Mouse (Mus musculus): ENCODE measurements at regions not wholly inside any gene's neighbourhood (a gene's known extent, or its start where the extent isn't known, plus 50 kb on each side); places are given as distances from the start of the nearest gene placed in this dataset.

- DNase-seq (ENCODE audit: low read depth in 2 of 2, low spot score in 2 of 2) = no peak
Observed at GRCm38 (mm10) chr4:7666935-7667594, 571.8 kb downstream of the Car8 start.

DNA sequence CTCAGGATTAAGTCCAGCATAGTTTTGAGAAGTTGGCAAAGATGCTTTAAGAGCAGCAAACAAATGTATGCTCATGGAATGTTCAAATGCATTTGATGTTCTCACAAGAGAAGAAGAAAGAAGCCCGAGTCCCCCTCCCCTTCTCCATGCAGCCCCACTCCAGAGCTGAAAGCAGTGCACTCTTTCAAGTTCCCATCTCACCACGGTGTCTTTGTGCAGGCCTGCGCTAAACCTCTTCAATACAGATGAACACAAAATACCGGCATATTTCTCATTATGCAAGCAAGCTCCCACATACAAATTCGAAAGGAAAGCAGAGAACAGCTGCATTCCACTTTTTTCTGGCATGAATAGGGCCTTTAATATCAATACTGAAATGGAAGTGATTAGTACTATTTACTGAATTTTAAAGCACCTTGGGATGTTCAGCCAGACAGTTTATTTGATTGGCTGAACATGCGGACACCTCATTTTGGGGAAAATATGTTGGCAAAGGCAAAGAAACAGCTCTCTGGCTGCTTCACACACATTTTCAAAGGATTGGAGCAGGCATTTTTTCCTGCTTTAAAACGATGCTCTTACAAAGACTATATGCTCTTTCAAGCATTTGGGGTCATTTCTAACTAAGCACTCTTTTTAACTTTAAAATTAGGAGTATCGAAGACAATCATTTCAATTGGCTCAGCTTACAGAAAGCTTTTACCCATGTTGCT, 595.8 kb downstream of the Car8 start:
- DNase-seq (ENCODE audit: low read depth in 2 of 2, low spot score in 2 of 2) = no peak

- no peak for DNase-seq (ENCODE audit: low read depth in 2 of 2, low spot score in 2 of 2)
Observed at GRCm38 (mm10) chr4:7597671-7598390, 641.0 kb downstream of the Car8 start.

DNA sequence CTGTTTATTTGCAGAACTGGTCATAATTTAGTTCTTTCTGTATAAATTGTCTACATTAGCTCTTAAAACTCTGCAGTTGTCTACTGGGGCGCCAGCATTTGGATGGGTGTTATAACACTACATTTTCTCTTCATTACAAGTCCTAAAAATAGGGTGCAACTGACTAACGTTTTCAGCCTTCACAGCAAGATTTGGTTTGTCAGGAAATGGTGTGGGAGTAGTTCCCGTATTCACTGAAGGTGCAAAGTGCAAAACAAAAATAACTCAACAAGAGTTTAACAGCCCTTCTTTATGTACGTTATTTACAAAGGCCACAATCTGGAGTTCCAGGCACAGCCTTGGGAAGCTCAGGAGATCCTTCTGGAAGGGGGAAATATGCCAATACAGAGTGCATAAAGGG, 642.7 kb downstream of the Car8 start:
- no peak for DNase-seq (ENCODE audit: low read depth in 2 of 2, low spot score in 2 of 2)

DNA sequence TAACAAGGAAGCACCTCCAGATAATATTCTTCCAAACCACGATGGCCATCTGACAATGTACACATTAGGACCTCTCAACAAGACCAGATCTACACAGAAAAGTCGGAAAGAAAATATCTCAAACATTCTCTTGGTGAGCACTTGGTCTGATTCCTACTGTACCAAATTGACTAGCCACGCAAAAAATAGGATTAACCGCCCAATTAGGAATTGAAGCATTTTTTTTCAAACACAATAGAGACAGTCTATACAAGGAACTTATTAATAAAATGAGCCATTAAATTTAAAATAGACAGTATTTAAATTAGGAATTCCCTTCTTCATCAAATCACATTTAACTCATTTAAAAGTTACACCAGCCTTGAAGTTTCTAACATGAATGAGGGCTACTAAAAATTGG, 655.0 kb downstream of the Car8 start:
- DNase-seq (ENCODE audit: low read depth in 2 of 2, low spot score in 2 of 2) = no peak

DNA sequence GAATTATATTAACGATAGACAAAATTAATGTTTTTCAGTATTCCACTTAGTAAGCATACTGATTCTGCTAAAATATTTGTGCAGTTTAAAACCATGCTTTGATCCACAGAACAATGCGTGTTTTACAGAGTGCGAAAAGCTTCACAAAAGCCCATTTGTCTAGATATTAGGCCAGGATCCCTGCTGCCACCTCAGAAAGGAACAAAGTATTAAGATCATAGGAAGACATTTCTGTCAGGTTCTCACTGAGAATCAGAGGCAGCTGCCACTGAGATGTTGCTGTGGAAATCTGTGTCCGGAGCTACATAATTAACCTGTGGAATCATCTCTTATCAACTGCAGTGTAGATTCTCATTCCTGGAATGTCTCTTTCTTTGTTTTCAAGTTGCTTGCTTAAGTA, 656.9 kb downstream of the Car8 start:
- DNase-seq (ENCODE audit: low read depth in 2 of 2, low spot score in 2 of 2) = no peak

- no peak for DNase-seq (ENCODE audit: low read depth in 2 of 2, low spot score in 2 of 2)
Observed at GRCm38 (mm10) chr4:7581220-7581916, 657.5 kb downstream of the Car8 start.

GRCm38 (mm10) chr4:7580554-7581219, 658.2 kb downstream of the Car8 start:
- DNase-seq (ENCODE audit: low read depth in 2 of 2, low spot score in 2 of 2) = no peak

GRCm38 (mm10) chr4:7574011-7574410, 664.8 kb downstream of the Car8 start:
- no peak for DNase-seq (ENCODE audit: low read depth in 2 of 2, low spot score in 2 of 2)

GRCm38 (mm10) chr4:7567687-7568393, 671.0 kb downstream of the Car8 start:
- DNase-seq (ENCODE audit: low read depth in 2 of 2, low spot score in 2 of 2) = no peak

DNA sequence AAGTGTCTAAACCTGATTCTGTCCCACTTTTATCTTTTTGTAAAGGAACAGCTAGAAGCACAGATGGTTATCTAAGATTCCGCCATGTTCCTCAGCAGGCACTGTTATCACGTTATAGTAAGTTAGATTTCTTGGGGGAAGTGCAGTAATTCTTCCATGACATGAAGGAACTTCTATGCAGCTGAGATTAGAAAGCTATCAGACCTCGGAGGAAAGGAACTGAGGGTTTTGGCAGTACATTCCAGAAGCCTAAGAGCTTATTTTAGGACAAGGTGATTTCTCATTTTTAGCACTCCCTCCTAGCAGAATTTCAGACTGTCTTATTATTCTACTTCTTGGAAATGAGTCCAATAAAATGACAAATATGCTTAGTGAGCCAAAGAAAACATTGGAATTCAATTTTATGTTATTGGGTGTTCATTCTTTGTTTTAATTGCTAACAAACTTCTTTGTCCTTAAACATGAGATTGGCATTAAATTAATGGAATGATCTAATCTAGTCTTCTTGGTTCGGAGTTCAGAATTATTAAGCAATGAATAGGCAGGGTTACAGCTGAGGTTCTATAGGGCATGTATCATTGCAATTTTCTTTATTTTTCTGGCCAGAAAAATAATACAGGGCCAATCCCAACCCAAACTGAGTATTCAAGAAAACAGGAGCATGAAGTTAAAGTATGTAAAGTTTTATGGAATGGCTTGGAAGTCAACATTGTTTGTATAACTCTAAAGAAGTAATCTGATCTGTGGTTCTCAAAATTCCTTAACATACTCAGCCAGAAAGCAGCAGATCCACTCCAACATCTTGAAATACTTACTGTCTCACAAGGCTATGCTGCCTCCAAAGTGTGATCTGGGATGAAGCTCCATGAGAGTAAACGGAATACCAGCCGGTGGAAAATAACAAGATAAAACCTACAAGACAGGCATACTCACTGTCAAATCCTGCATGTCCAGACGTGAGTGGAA, 678.7 kb downstream of the Car8 start:
- DNase-seq (ENCODE audit: low read depth in 2 of 2, low spot score in 2 of 2) = no peak

DNA sequence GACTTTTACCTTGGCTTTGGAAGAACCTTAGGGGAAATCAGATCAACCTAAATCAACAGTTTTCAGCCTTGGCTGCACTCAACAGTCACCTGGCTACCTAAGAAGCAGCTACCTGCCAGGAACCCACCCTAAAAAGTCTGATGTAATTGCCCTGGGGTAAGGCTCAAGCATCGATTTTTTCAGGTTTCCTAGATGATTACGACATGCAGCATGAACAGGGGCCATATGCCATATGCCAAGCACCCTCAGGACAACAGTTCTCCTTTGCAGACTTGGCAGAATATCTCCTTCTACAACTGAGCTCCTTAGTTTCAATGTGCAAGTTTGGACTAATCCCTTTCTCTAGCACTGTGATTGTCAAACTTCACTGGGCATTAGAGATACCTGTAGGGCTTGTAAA, 680.1 kb downstream of the Car8 start:
- no peak for DNase-seq (ENCODE audit: low read depth in 2 of 2, low spot score in 2 of 2)

GRCm38 (mm10) chr4:7534301-7534700, 704.5 kb downstream of the Car8 start:
- DNase-seq (ENCODE audit: low read depth in 2 of 2, low spot score in 2 of 2) = peak; percentile 13 to 29

DNA sequence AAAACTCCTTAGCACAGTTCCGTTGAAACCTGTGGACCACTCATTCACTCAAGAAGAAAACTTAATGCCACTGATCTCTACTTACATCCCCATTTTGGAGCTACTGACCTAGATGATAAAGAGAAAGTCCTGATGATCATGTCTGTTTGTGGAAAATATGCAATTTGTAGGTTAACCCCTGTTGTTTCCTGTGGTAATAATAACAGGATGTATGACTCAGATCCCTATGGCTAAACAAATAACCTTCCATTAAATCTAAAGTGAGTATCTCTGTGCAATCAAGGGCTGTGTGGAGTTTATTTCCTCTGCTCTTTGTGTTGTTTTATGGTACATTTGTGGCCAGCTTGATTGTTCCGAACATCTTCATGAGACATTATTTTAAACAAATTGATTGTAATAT, 711.1 kb downstream of the Car8 start:
- no peak for DNase-seq (ENCODE audit: low read depth in 2 of 2, low spot score in 2 of 2)

- no peak for DNase-seq (ENCODE audit: low read depth in 2 of 2, low spot score in 2 of 2)
Observed at GRCm38 (mm10) chr4:7513081-7513480, 725.8 kb downstream of the Car8 start.

- no peak for DNase-seq (ENCODE audit: low read depth in 2 of 2, low spot score in 2 of 2)
Observed at GRCm38 (mm10) chr4:7485552-7485951, 753.3 kb downstream of the Car8 start.

GRCm38 (mm10) chr4:7455130-7455529, 783.7 kb downstream of the Car8 start:
- peak; percentile 46 to 70 for DNase-seq (ENCODE audit: low read depth in 2 of 2, low spot score in 2 of 2)

DNA sequence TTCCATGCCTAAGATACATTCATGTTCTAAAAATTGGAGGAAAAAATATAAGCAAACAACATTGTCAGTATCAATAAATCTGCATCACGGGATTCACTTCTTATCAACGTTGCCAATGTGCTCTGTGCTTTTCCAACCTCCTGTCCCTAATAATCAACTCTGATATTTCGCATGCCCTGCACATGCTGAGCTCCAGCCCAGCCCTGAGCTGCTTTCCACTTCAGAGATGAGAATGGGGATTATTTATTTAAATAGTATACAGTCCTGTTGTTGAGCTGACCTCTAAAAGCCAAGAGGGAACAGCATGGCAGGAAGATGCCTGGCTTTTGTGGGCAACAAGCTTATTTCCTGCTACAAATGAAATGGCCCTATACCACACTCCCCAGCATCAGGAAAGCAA, 786.2 kb downstream of the Car8 start:
- no peak for DNase-seq (ENCODE audit: low read depth in 2 of 2, low spot score in 2 of 2)

DNA sequence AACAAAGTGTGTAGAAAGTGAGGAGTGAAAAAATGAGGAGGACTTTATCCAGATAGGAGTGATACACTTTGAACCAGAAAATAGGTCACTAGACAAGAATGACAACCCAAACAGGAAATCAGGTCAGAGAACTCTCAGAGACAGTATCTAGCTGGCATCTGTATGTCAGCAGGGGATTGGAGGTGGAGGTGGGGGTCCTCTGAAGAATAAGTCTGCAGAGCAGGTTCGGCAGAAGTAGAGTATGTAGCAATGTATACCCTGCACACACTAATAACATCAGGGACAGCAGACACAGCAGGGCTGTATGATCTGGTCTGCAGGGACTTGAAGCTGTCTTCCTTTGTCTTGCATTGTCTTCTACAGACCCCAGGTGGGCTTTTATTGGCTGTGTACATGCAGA, 787.9 kb downstream of the Car8 start:
- DNase-seq (ENCODE audit: low read depth in 2 of 2, low spot score in 2 of 2) = no peak
